Mouse (Mus musculus) midbrain, embryonic 13.5 days (tissue): ENCODE measurements at regions not wholly inside any gene's neighbourhood (a gene's known extent, or its start where the extent isn't known, plus 50 kb on each side); places are given as distances from the start of the nearest gene placed in this dataset.

Experiments used
- ATAC-seq: fragments of 200-750 bp; cut with Nextera tagmentation; 2 replicates; pipeline ENCODE4 v1.8.0; 2017; ENCODE audit warnings: mild to moderate bottlenecking, moderate TSS enrichment, moderate library complexity
- H3K27ac ChIP-seq: fragments of 300-500 bp; sonication (generic); 2 replicates; pipeline ENCODE4 v1.5.1; 2015; ENCODE audit warnings: inconsistent platforms, mild to moderate bottlenecking, moderate library complexity
- H3K27me3 ChIP-seq: fragments of 300-500 bp; sonication (generic); 2 replicates; pipeline ENCODE4 v1.6.1; 2015; ENCODE audit warnings: mild to moderate bottlenecking, inconsistent platforms
- H3K36me3 ChIP-seq: fragments of 300-500 bp; sonication (generic); 2 replicates; pipeline ENCODE4 v1.6.1; 2015; ENCODE audit warnings: mild to moderate bottlenecking, inconsistent platforms
- H3K4me1 ChIP-seq: fragments of 300-500 bp; sonication (generic); replicated peaks from 2 replicates; pipeline ENCODE4 v1.6.1; 2015; ENCODE audit warnings: inconsistent platforms
- H3K4me2 ChIP-seq: fragments of 300-500 bp; sonication (generic); replicated peaks from 2 replicates; pipeline ENCODE4 v1.6.1; 2015; ENCODE audit warnings: moderate library complexity, mild to moderate bottlenecking, inconsistent platforms
- H3K4me3 ChIP-seq: fragments of 300-500 bp; sonication (generic); replicated peaks from 2 replicates; pipeline ENCODE4 v1.5.1; 2015; ENCODE audit warnings: mild to moderate bottlenecking, inconsistent platforms
- H3K9ac ChIP-seq: fragments of 300-500 bp; sonication (generic); replicated peaks from 2 replicates; pipeline ENCODE4 v1.6.1; 2015; ENCODE audit warnings: mild to moderate bottlenecking, inconsistent platforms
- H3K9me3 ChIP-seq: fragments of 300-500 bp; sonication (generic); 2 replicates; pipeline ENCODE4 v1.6.1; 2016; ENCODE audit warnings: mild to moderate bottlenecking, inconsistent platforms
- WGBS: fragments of 180-500 bp; shearing (Covaris S2); methylation state at CpG from one replicate; pipeline ENCODE4 v1.1.7; 2015; 5-methylcytosine and 5-hydroxymethylcytosine counted together

DNA sequence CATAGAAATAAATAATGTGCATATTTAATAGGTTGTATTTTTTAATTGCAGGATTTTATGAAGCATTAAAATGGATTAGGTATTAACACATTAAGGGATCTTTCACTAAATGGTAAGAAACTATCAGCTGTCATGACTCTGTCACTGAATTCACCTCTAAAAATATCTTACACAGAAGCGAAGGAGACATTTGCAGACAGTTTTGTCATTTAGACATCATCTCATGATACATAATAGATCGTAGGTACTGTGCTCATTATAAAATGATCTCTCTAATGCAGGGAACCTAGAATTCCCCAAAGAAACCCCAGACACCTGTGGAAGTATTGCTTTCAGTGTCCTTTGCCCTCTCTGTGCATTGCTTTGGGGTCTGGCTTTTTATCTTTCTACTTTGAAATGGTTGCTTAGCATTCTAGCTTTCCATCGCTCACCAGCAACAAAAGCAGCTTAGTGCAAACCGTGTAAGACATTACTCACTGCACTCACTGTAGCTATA lies 1270.5 kb downstream of the Olfm4 start:
- Histone ChIP-seq H3K4me1 (no peaks in the 10 kb centered on the region), H3K9ac (no peak overlapping the region), H3K9me3 (no peaks in the 10 kb centered on the region), H3K27ac (no peak overlapping the region), H3K4me3 (no peak overlapping the region), H3K4me2 (no peak overlapping the region), H3K27me3 (no peaks in the 10 kb centered on the region), H3K36me3 (no peaks in the 10 kb centered on the region)
- ATAC-seq, result peak; percentile 50; the same call in 1 of the 2 replicates
- 62% methylated on average over 4 of the region's 4 CpGs for WGBS

DNA sequence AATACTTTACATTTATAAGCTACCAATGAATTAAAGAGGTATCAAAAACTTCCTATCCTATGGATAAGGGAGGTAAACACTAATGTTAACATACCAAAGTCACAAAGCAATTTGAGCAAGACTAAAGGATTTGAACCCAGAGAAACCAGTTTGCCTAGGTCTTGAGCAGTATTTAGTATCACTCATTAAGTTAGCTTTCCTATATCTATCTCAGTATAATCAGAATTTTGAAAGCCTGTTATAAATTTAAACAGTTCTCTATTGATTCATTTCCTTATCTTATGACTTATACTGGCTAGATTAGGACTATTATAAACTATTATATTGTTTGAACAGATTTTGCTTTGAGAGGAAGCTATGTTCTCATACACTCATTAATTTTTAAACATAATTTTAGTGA lies 1271.5 kb downstream of the Olfm4 start:
- no peak overlapping the region for H3K4me2 ChIP-seq
- H3K9me3 ChIP-seq, result no peaks in the 10 kb centered on the region
- H3K4me3 ChIP-seq, result no peak overlapping the region
- no peak for ATAC-seq
- no peak overlapping the region for H3K9ac ChIP-seq
- no peaks in the 10 kb centered on the region for H3K27me3 ChIP-seq
- no peaks in the 10 kb centered on the region for H3K36me3 ChIP-seq
- H3K27ac ChIP-seq, result no peak overlapping the region
- no peaks in the 10 kb centered on the region for H3K4me1 ChIP-seq

DNA sequence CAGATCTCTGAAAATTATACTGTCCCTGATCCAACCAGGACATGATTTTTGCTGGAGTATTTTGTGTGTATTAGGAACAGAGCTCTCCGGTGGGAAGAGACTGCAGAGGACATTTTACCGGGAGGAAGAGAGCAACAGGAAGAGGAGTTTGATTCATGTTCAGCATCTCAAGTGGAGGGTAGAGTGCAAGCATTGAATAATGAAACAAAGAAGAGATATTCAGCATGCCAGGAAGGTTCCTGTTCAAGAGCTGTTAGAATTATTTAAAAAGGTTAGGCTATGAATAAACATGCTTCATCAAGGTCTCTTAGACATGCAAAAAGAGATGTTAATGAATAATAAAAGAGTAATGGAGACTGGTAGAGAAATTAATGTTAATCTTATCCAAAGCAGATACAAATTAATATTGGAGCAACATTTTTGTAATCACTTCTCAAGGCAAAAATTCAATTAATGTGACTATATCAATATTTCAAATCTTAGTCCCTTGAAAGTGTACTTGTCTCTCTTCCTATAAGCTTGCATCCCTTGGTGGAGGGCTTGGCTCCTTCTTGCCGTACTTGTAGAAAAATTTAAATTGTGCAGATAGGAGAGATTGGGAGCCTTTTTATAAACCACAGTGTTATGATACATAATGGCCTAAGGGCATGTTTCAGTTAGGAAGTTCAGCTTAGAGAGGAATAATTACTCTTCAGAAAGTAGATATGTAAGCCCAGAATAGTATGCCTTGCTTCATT lies 1283.9 kb downstream of the Olfm4 start:
- Histone ChIP-seq H3K27me3 (no peaks in the 10 kb centered on the region), H3K4me2 (no peak overlapping the region), H3K4me3 (no peak overlapping the region), H3K9me3 (no peaks in the 10 kb centered on the region), H3K9ac (no peak overlapping the region), H3K36me3 (no peaks in the 10 kb centered on the region), H3K27ac (no peak overlapping the region), H3K4me1 (no peaks in the 10 kb centered on the region; the same call in 1 of the 2 replicates)
- peak; percentile 62; the same call in 1 of the 2 replicates for ATAC-seq
- 56% methylated on average over 3 of the region's 3 CpGs for WGBS

DNA sequence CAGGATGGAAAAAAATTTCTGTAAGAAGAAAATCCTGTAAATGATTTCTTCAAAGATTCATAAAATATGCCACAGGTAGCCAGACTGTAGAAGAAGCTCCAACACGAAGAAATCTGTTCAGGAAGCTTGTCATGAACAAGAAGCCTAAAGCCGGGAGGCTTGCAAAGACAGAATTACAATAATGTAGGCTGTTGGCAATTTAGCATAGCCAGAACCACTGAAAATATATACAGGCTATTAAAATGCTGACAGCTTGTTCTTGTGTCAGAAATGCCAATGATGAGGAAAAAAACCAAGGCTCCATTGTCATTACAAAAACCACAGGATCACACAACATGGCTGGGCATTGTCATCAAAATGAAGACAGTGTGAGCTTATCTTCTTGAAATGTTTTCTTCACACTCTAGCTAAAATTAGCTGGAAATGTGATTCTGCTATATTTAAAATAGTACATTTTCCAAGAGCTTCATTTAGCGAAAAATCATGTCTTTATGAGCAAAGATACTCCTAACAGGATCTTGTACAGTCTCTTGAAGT lies 1303.7 kb downstream of the Olfm4 start:
- H3K4me2 ChIP-seq, result no peak overlapping the region
- H3K9me3 ChIP-seq, result no peaks in the 10 kb centered on the region
- H3K9ac ChIP-seq, result no peak overlapping the region
- no peak overlapping the region for H3K4me3 ChIP-seq
- no peaks in the 10 kb centered on the region for H3K4me1 ChIP-seq
- 89% methylated on average over 3 of the region's 3 CpGs for WGBS
- ATAC-seq, result no peak
- H3K36me3 ChIP-seq, result no peaks in the 10 kb centered on the region
- no peaks in the 10 kb centered on the region for H3K27me3 ChIP-seq
- no peak overlapping the region for H3K27ac ChIP-seq

DNA sequence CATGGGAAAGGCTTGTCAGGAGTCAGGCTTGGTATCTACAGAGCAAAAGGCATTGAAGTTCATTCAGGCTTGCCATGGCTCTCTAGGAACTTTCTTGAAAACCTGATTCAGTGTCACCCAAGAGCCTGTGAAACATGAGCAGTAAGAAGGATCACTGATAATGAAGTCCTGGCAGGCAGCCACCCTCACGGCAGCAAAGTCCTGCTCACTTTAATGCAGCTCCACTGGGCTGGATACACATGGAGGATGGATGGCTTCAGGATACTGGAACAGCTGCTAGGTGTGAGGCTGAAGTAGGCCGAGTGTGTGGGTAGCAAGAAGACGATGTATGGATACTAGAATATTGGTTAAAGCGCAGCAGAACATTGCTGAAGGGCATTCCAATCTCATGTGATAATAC lies 1323.3 kb downstream of the Olfm4 start:
- Histone ChIP-seq H3K27me3 (no peaks in the 10 kb centered on the region), H3K27ac (no peak overlapping the region), H3K4me2 (no peak overlapping the region), H3K4me1 (no peaks in the 10 kb centered on the region), H3K36me3 (no peaks in the 10 kb centered on the region), H3K4me3 (no peak overlapping the region), H3K9ac (no peak overlapping the region), H3K9me3 (no peaks in the 10 kb centered on the region)
- WGBS, result 73% methylated on average over 4 of the region's 4 CpGs
- no peak for ATAC-seq

DNA sequence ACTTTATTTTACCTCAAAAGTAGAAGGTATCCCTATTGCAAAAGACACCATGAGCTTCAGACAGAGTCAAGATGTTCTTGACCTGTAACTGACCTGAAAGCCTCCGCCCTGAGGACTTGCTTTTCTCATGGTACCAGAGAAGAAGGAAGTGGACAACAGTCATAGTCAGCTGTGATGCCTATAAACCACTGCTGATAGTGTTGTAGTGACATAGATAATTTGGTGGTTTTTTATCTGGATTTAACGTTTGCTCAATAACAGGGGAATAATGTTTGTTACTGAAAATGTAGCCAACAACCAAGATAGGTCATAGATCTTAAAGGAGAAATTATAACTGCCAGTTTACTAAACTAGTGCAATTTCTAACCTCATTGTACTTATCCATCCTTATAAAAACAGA lies 1357.2 kb downstream of the Olfm4 start:
- H3K4me1 ChIP-seq, result no peaks in the 10 kb centered on the region
- no peak overlapping the region for H3K4me3 ChIP-seq
- no peak overlapping the region for H3K9ac ChIP-seq
- H3K4me2 ChIP-seq, result no peak overlapping the region
- no peaks in the 10 kb centered on the region for H3K36me3 ChIP-seq
- no peak overlapping the region for H3K27ac ChIP-seq
- WGBS, result 75% methylated on average over 2 of the region's 2 CpGs
- H3K9me3 ChIP-seq, result no peaks in the 10 kb centered on the region
- ATAC-seq, result no peak
- H3K27me3 ChIP-seq, result no peaks in the 10 kb centered on the region

DNA sequence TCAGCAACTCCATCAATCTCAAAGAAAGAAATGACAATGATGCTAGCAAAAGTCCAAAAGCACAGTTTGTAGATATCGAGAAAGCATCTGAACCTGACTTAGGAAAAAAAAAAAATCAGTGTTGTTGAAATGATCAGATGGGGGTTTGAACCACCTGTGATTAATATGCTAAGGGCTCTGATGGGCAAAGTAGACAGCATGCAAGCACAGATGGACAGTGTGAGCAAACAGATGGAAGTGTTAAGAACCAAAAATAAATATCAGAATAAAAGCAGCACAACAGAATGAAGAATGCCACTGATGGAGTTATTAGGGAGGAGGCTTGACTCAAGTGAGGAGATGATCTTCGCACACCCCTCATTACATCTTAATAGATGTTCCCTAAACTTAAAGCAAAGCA lies 1403.7 kb downstream of the Olfm4 start:
- H3K27ac ChIP-seq, result no peak overlapping the region
- no peaks in the 10 kb centered on the region for H3K4me1 ChIP-seq
- H3K36me3 ChIP-seq, result no peaks in the 10 kb centered on the region
- H3K4me3 ChIP-seq, result no peak overlapping the region
- H3K4me2 ChIP-seq, result no peak overlapping the region
- H3K9ac ChIP-seq, result no peak overlapping the region
- no peak for ATAC-seq
- WGBS, result 87% methylated on average over 2 of the region's 2 CpGs
- no peaks in the 10 kb centered on the region for H3K9me3 ChIP-seq
- H3K27me3 ChIP-seq, result no peaks in the 10 kb centered on the region
